Mouse (Mus musculus): ENCODE results near the gene Hist1h3e. TPM values are rescaled to one million over a fixed set of nuclear protein-coding genes. Genes with fewer than 3 reads are reported as not detected.

The Hist1h3e gene
- polyA plus RNA-seq, 1 experiment = 1.7 TPM

DNA sequence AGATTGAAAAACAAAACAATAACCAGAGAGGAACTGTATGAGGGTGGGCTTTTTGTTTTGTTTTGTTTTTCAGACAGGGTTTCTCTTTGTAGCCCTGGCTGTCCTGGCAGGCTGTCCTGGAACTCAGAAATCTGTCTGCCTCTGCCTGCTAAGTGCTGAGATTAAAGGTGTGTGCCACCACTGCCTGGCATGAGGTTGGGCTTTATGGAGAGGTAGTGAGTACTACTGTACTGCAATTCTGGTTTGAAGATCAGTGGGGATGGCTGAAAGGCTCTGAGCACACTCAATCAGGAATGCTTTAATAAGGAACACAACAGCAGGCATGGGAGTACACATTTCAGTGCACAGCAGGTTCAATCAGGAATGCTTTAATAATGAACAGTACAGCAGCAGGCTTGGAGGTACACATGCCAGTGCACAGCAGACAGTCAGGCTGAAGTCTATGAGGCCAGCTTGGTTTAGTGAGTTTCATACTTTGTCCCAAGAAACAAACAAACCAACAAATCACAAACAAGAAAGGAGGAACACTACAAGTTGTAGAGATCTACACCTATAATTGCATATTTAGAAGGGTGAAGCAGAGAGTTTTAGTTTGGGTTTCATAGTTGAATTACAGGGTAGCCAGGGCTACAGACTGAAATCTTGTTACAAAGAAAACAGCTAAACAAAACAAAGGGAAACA, 21.4 kb upstream of the Hist1h3e start:
- H3K79me2 ChIP-seq (ENCODE audit: control insufficient read depth, insufficient read depth) = no peaks in the 10 kb centered on the region
- TF ChIP-seq POLR2AphosphoS2 (IDR thresholded peaks at IDR 0.05; ENCODE audit: insufficient read length, low read depth) (peak; percentile 14), POLR2A (IDR thresholded peaks at IDR 0.05; ENCODE audit: insufficient read length, low read depth) (no peak)
- H3ac ChIP-seq (ENCODE audit: control insufficient read depth, insufficient read length) = no peak overlapping the region
- peak overlapping the region; percentile 33 for H3K4me3 ChIP-seq
- peak overlapping the region; percentile 96 for H3K4me2 ChIP-seq (ENCODE audit: low read depth)
- no peaks in the 10 kb centered on the region for H3K27me3 ChIP-seq (ENCODE audit: control insufficient read depth, insufficient read depth, insufficient read length)
- no peaks in the 10 kb centered on the region for H3K36me3 ChIP-seq (ENCODE audit: control insufficient read depth, insufficient read depth)

DNA sequence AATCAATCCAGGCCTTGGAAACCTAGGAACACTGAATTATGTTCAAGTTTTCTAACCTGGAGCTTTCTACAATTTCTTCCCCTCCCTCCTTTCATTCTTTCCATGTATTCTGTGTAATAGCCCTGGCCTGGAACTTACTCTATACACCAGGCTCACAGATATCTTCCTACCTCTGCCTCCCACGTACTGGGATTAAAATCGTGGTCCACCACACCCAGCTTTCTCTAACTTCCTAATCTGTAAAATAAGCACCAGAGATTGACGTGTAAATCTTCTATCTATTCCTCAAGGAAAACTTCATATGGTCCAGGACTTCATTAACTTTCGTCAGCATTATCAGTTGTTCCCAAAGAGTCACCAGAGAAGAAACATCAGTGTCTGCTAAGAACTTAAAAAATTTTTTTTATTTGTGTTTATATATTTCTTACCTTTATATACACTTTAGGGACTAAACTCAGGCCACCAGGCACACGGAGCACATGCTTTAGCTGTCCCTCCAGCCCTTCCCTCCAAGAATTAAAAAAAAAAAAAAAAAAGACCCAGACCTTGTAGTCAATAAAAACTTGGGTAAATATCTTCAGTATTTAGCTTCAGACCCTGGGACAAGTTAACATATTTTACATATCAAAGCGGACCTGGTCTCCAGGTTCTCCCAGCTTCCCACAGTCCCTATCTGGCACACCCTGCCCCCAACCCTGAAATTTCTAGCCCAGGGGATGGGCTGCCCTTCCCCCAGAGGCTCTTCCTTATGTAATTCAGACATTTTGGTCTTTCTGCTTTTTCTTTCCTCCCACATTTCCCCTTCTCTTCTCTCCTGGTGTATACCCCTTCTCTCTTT, 20.3 kb upstream of the Hist1h3e start:
- H3ac ChIP-seq (ENCODE audit: control insufficient read depth, insufficient read length) = no peak overlapping the region
- peak overlapping the region; percentile 96 for H3K4me2 ChIP-seq (ENCODE audit: low read depth)
- no peaks in the 10 kb centered on the region for H3K79me2 ChIP-seq (ENCODE audit: control insufficient read depth, insufficient read depth)
- H3K36me3 ChIP-seq (ENCODE audit: control insufficient read depth, insufficient read depth) = no peaks in the 10 kb centered on the region
- TF ChIP-seq POLR2AphosphoS2 (IDR thresholded peaks at IDR 0.05; ENCODE audit: insufficient read length, low read depth) (no peak), POLR2A (IDR thresholded peaks at IDR 0.05; ENCODE audit: insufficient read length, low read depth) (no peak), REST (IDR thresholded peaks at IDR 0.05; ENCODE audit: insufficient read depth, insufficient read length) (no peak), CEBPB (IDR thresholded peaks at IDR 0.05; ENCODE audit: insufficient read depth, poor library complexity, severe bottlenecking) (no peak), MAX (IDR thresholded peaks at IDR 0.05; ENCODE audit: low read depth) (no peak), SRF (IDR thresholded peaks at IDR 0.05; ENCODE audit: control insufficient read depth, insufficient read length, low read depth) (no peak)
- H3K27me3 ChIP-seq (ENCODE audit: control insufficient read depth, insufficient read depth, insufficient read length) = no peaks in the 10 kb centered on the region
- peak overlapping the region; percentile 24 for H3K4me3 ChIP-seq

DNA sequence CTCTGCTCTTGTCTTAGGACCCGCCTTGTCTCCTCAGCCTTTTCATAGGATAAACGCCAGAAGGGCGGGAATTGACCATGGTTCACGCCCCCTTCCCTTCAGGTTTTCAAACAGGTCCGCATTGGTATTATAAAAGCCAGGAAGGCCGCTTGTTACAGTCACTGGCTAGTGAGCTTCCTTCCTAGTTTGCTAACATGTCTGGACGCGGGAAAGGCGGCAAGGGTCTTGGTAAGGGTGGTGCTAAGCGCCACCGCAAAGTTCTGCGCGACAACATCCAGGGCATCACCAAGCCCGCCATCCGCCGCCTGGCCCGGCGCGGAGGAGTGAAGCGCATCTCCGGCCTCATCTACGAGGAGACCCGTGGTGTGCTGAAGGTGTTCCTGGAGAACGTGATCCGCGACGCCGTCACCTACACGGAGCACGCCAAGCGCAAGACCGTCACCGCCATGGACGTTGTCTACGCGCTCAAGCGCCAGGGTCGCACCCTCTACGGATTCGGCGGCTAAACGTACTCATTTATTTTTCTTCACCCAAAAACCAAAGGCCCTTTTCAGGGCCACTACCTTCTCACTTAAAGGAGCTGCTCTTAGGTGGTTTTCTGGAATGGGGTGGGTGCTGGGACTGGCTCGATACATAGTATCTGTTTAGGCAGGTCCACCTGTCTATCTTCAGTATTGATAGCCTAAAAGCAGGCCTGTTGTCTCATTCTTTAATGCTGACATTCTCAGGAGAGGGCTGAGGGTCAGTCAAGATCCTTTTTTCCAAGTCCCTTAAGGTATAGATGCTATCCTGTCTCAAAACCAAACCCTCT, 19.4 kb upstream of the Hist1h3e start, which contains the start of gene Hist1h4d:
Hist1h4d (plus strand) TSS at position 191 of the 811 bp plus-strand sequence.
- H3K79me2 ChIP-seq (ENCODE audit: control insufficient read depth, insufficient read depth) = no peaks in the 10 kb centered on the region
- no peak within 1 kb of the TSS for H3ac ChIP-seq (ENCODE audit: control insufficient read depth, insufficient read length)
- TF ChIP-seq MAX (IDR thresholded peaks at IDR 0.05; ENCODE audit: low read depth) (no peak), E2F4 (IDR thresholded peaks at IDR 0.05; ENCODE audit: insufficient read depth) (peak; percentile 20), POLR2A (IDR thresholded peaks at IDR 0.05; ENCODE audit: insufficient read length, low read depth) (peak; percentile 97), CEBPB (IDR thresholded peaks at IDR 0.05; ENCODE audit: insufficient read depth, poor library complexity, severe bottlenecking) (no peak), TCF12 (IDR thresholded peaks at IDR 0.05; ENCODE audit: insufficient read depth, poor library complexity, severe bottlenecking) (no peak), REST (IDR thresholded peaks at IDR 0.05; ENCODE audit: insufficient read depth, insufficient read length) (no peak), MYOG (IDR thresholded peaks at IDR 0.05; ENCODE audit: control insufficient read depth in 1 of 3, insufficient read depth in 1 of 3, insufficient read length in 2 of 3, low read depth in 2 of 3) (no peak), POLR2AphosphoS2 (IDR thresholded peaks at IDR 0.05; ENCODE audit: insufficient read length, low read depth) (peak; percentile 100)
- H3K36me3 ChIP-seq (ENCODE audit: control insufficient read depth, insufficient read depth) = no peaks in the 10 kb centered on the region
- peak within 1 kb of the TSS; percentile 96 for H3K4me2 ChIP-seq (ENCODE audit: low read depth)
- H3K4me3 ChIP-seq = peak within 1 kb of the TSS; percentile 24
- no peaks in the 10 kb centered on the region for H3K27me3 ChIP-seq (ENCODE audit: control insufficient read depth, insufficient read depth, insufficient read length)

GRCm38 (mm10) chr13:23577835-23578234, 15.7 kb upstream of the Hist1h3e start:
- TF ChIP-seq POLR2AphosphoS2 (IDR thresholded peaks at IDR 0.05; ENCODE audit: insufficient read length, low read depth) (no peak), TCF12 (IDR thresholded peaks at IDR 0.05; ENCODE audit: insufficient read depth, poor library complexity, severe bottlenecking) (no peak), TCF3 (IDR thresholded peaks at IDR 0.05; ENCODE audit: insufficient read length, low read depth) (no peak), REST (IDR thresholded peaks at IDR 0.05; ENCODE audit: insufficient read depth, insufficient read length) (no peak), POLR2A (IDR thresholded peaks at IDR 0.05; ENCODE audit: insufficient read length, low read depth) (no peak), USF1 (IDR thresholded peaks at IDR 0.05; ENCODE audit: low read depth) (no peak), MYOD1 (IDR thresholded peaks at IDR 0.05; ENCODE audit: control insufficient read depth in 1 of 3, insufficient read length in 2 of 3, low read depth in 2 of 3) (no peak), CEBPB (IDR thresholded peaks at IDR 0.05; ENCODE audit: insufficient read depth, poor library complexity, severe bottlenecking) (no peak), E2F4 (IDR thresholded peaks at IDR 0.05; ENCODE audit: insufficient read depth) (no peak), MYOG (IDR thresholded peaks at IDR 0.05; ENCODE audit: control insufficient read depth in 1 of 3, insufficient read depth in 1 of 3, insufficient read length in 2 of 3, low read depth in 2 of 3) (no peak), MAX (IDR thresholded peaks at IDR 0.05; ENCODE audit: low read depth) (no peak), SRF (IDR thresholded peaks at IDR 0.05; ENCODE audit: control insufficient read depth, insufficient read length, low read depth) (no peak)
- H3K4me2 ChIP-seq (ENCODE audit: low read depth) = no peak overlapping the region
- H3K79me2 ChIP-seq (ENCODE audit: control insufficient read depth, insufficient read depth) = no peaks in the 10 kb centered on the region
- no peak overlapping the region for H3K4me3 ChIP-seq
- no peaks in the 10 kb centered on the region for H3K36me3 ChIP-seq (ENCODE audit: control insufficient read depth, insufficient read depth)
- no peaks in the 10 kb centered on the region for H3K27me3 ChIP-seq (ENCODE audit: control insufficient read depth, insufficient read depth, insufficient read length)
- no peak overlapping the region for H3ac ChIP-seq (ENCODE audit: control insufficient read depth, insufficient read length)
